Mouse (Mus musculus): ENCODE data around the gene Gm10260.

Gm10260 gene

DNA sequence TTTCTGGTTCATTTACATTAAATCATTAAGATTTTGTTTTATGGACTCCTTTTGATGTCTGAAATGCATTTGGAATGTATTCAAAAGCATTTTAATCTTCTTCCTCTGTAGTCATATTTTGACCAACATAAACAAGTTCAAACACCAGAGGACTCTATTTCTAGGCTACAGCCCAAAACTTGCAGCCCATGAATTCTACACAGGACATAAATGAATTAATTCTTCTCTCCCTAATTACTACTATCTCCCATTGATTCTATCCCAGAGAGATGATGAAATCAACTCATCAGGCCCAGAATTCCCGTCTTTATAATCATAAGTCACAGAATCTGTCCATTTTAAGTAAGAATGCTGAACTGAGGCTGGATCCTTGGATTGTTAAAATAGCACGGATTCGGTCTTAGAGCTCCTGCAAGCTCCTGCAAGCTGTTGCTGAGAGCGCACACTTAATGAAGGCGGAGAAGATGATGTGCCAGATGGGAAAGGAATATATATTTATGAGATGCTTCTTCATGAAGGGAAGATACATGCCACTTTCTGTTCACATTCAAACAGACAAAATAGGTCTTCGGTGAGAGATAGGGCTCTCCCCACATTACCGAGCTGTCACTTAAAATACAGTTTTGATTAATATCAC, 7.7 kb upstream of the Gm10260 start:
- no peak for DNase-seq (ENCODE audit: low read depth)

GRCm38 (mm10) chr13:97766600-97766999, 6.2 kb upstream of the Gm10260 start:
- DNase-seq (ENCODE audit: low read depth): no peak

GRCm38 (mm10) chr13:97765913-97766312, 5.5 kb upstream of the Gm10260 start:
- no peak for DNase-seq (ENCODE audit: low read depth)

DNA sequence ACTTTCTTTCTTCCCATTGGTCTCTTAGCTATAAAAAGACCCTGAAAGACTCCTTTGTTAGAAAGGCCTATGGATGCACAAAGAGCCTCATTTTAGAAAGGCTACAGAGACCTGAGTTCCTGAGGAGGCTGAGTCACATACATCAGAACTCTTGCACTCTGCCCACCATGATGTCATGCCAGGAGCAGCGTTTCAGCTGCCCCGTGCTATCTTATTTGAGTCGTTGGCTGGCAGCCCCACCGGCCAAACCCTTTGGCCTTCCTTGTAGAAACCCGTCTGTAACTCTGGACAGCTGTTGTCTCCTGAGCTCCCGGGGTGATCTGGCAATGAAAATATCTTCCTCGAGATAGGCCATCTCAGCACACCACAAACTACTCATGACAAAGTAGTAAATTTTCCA, 3.6 kb upstream of the Gm10260 start:
- no peak for DNase-seq (ENCODE audit: low read depth)

DNA sequence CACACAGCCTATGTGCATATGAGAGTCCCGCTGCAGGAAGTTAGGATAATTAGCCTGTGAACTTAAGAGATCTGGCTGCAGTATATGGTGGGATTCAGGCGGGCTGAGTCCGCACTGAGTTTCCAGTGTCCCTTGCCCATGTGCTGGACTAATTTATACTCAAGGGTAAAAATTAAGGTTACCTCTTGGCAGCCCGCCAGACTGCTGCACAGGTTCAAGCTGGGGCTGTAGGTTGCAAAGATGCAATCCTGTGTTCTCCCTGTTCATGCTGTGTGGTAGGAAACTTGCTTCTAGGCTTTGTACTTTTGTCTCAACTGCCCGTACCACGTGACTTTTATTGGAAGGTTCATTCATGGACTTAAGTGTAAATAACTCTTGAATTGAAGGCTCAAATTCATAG, 3.0 kb upstream of the Gm10260 start:
- DNase-seq (ENCODE audit: low read depth): no peak

- no peak for DNase-seq (ENCODE audit: low read depth)
Observed at GRCm38 (mm10) chr13:97762121-97762520, 1.7 kb upstream of the Gm10260 start.

DNA sequence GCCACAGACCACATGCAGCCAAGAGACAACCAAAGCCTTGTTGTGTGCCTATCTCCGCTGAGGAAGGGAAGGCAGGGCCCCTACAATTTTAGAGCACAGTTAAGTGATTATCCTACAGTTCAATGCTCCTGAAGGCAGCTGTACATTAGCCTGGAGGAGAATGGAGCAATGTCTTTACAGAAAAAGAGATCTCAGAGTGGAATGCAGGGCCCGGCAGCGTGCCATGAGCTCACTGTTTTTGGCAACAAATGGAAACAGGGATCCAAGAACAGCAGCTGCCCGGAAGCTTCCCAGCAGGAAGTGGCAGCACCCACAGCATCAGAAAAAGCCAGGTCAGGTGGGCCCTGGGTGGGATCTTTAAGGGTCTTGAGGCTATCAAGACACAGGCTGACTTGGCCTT, 3.4 kb downstream of the Gm10260 start:
- DNase-seq (ENCODE audit: low read depth): no peak

DNA sequence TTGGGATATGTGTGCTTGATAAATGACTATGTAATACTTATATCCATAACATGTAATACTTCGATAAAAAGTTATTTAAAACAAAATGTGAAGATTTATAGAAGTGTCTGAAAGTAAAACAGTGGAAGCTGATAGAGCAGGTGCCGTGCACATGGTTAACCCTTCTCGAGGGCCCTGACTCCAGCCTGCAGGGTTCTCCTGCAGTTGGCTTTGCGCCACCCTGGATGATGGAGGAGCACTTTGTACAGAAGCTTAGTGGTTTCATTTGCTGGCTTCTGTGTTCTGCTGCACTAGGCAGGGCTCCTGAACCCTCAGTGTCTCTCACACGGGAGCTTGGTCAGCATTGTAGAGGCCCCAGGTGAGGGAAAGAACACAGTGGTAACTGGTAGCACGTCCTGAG, 4.3 kb downstream of the Gm10260 start:
- no peak for DNase-seq (ENCODE audit: low read depth)

GRCm38 (mm10) chr13:97750851-97751381, 9.5 kb downstream of the Gm10260 start:
- DNase-seq (ENCODE audit: low read depth): no peak

- no peak for DNase-seq (ENCODE audit: low read depth)
Observed at GRCm38 (mm10) chr13:97747037-97747860, 13.2 kb downstream of the Gm10260 start.

- DNase-seq (ENCODE audit: low read depth): no peak
Observed at GRCm38 (mm10) chr13:97744669-97745068, 15.8 kb downstream of the Gm10260 start.

- no peak for DNase-seq (ENCODE audit: low read depth)
Observed at GRCm38 (mm10) chr13:97744036-97744435, 16.4 kb downstream of the Gm10260 start.

DNA sequence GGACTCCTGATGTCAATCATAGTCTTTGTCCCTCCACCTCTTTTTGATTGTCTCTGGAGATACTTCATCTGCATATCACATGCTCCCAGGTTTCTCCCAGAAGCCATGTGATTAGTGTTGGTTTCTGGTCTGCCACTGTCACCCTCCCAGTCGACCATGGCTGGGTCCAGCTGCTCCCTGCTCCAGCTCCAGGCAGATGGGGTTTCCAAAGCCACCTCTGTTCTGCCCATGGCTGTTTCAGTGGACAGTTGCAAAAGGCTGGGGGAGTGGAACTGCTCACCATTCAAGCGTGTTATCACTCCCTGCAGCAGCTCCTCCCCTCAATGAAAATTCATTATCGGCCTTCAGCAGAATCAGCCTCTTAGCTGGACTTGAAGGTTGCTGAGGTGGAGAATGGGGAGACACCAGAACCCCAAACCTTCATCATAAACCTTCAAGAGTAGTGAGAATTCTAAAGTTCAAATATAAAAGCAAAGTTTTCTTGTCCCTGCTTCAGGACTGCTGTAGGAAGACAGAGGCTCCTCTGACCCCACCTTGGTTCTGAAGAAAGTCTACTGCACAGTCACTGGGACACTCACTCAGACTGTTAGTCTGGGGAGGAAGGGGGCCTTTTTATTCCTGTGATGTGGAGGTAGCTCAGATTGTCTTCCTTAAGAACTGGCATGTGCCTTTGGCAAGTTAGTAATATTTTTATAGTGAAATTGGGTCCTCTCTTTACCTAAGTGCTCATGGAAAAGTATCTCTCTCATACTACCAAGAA, 17.0 kb downstream of the Gm10260 start:
- DNase-seq (ENCODE audit: low read depth): peak; percentile 9

GRCm38 (mm10) chr13:97735931-97736330, 24.5 kb downstream of the Gm10260 start:
- no peak for DNase-seq (ENCODE audit: low read depth)

GRCm38 (mm10) chr13:97734760-97735159, 25.7 kb downstream of the Gm10260 start:
- DNase-seq (ENCODE audit: low read depth): no peak

DNA sequence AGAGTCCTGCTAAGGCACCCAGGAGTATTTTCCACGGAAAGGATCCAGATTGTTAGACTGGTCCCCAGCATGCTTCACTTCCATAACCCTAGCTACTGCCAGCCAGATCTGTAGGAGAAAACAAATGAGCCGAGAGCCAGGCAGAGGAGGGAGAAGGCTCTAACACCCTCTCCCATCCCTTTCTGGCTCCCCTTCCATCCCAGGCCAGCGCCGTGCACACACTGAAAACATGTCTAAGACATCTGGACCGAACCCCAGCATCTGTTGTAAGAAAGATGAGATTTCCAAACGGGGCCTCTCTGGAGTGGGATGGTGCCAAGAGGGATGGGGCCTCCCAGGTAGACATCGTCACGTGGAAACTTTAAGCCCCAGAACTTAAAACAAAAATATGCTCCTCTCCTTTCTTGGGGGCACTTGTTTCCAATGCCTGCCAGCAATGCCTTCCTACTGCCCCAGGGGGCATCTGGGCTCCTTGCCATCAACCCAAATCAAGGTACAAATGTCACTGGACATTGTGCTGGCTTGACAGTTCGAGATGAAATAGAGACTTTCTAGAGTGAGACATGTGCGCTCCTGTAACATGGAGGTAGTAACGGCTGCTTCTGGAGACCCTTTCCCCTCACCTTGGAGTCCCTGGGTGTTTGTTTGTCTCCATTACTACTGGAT, 35.1 kb downstream of the Gm10260 start:
- DNase-seq (ENCODE audit: low read depth): no peak

DNA sequence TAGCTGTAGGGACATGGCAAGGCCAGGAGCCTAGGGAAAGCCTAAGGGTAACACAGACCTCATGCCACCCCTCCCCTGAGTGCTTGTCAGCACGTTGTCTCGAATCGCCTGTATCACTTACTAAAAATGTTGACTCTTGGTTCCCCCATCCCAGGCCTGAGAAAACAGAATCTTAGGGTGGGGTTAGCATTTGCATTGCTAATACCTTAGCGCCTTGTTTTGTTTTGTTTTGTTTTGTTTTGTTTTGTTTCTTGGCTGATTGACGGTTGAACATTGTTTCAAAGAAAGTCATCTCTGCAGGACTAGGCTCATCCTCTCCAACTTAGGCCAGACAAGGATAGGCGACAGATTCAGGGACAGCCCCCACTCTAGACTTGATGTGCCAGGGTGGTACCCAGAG, 35.9 kb downstream of the Gm10260 start:
- DNase-seq (ENCODE audit: low read depth): no peak

GRCm38 (mm10) chr13:97712506-97713275, 47.7 kb downstream of the Gm10260 start:
- no peak for DNase-seq (ENCODE audit: low read depth)

GRCm38 (mm10) chr13:97711510-97711909, 48.9 kb downstream of the Gm10260 start:
- DNase-seq (ENCODE audit: low read depth): no peak
